Mouse (Mus musculus) urinary bladder, postnatal 25 days (tissue): ENCODE data around the gene Map4.
"Not testable (repeated sequence)": the region's sequence is repeated elsewhere in the genome, so short reads cannot be mapped to it uniquely, and the experiment has no call there.

Experiments used
- DNase-seq: peaks from one replicate; pipeline ENCODE4 v3.0.0; 2022; ENCODE audit warnings: low spot score

Gene Map4

DNA sequence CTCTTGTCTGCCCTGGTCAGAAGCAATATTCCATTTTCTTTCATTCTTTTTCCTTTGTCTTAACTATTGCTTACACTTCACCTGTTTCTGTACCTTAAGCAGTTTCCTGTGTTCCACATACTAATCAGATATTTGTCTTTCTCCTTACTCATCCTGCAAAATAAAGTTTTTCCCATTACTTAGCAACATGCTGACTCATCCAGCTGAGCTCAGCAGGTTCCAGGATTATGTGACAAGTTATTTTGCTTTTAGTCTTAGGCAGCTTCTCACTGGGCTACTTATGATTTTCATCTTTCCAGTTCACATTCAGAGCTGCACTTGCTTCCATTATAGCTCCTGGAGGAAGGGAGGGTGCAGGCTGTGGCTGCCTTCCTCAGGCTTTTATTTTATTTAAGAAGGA, 133.4 kb downstream of the Map4 start:
- no peak for DNase-seq

DNA sequence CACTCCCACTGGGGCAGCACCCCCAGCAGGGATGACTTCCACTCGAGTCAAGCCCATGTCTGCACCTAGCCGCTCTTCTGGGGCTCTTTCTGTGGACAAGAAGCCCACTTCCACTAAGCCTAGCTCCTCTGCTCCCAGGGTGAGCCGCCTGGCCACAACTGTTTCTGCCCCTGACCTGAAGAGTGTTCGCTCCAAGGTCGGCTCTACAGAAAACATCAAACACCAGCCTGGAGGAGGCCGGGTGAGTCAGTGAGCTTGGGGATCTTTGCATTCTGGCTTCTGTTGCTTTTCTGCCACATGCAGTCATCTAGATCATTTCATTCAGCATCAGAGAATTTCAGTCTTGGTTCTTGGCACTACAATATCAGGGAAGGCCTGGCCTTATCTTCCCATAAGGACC, 137.5 kb downstream of the Map4 start:
- DNase-seq: no peak

DNA sequence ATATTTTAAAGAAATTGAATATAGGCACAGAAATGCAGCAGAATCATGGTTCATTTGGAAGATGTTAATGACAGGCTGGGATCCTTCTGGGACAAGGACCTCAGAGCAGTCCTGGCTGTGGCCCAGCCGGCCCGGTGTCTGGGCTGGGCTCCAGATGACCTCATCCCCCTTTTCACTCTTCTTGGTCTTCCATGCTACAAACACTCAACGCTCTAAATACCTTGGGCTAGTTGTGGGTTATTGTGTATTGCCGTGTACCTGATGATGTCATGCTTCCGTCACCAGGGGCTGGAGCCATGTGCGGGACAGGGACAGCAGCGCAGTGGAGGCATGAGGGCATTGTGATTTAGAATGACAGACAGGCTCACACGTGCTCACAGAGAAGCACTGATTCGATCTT, 139.1 kb downstream of the Map4 start:
- DNase-seq: no peak

DNA sequence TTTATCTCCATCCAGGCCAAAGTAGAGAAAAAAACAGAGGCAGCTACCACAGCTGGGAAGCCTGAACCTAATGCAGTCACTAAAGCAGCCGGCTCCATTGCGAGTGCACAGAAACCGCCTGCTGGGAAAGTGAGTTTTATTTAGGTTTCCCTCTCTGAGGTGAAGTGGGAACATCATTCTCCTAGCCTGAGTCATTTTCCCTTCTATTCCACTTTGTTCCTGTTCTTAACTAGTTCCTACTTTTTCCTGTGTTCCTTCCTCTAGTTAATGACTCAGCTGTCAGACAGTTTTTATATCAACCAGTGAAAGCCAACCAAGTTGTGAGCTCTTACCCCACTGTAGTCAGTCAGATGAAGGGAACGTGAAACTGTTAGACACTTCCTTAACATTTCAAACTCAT, 139.8 kb downstream of the Map4 start:
- DNase-seq: no peak

DNA sequence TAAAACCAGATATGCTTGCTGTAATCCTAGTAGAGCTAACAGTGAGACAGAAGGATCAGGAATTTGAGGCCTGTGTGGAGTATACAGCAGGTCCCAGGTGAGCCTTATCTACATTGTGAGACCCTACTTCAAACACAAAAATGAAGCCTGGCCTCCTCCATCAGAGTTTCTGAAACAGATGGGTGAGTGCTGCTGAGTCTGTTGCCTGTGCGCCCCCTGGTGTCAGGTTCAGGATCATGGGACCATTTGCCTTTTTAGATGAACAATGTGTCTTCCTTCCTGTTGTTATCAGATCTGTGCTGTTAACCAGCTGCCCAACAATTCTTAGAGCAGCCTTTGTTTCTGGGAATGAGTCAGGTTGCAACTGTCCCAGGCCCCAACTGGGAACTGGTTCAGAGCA, 140.6 kb downstream of the Map4 start:
- DNase-seq: peak; percentile 69

DNA sequence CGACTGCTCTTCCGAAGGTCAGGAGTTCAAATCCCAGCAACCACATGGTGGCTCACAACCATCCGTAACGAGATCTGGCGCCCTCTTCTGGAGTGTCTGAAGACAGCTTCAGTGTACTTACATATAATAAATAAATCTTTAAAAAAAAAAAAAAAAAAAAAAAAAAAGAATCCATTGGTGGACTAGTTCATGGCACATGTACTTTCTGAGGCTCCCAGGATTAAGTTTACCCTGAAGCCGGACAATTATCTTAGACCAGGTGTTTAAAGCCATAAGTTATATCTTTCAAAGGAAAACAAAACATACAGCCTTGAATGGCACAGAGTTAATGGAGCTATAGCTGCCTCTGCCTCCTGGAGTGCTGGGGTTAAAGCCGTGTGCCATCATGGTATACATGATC, 145.2 kb downstream of the Map4 start:
- not testable (repeated sequence) for DNase-seq

DNA sequence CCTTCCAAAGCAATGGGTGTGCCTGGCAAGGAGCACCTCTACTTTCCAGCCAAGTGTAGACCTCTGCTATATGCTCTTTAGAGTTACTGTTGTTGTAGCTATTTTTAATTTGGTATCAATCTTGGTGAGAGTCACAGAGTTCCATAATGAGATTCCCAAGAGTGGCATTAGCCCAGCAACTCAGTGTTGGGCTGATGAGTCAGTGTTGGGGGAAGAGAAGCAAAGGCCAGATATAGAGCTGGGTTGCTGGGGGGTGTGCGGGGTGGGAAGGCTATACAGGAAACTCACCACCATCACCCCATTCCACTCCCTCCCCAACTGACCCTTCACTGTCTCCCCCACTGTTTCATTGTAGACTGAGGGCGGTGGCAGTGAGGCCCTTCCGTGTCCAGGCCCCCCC, 149.8 kb downstream of the Map4 start:
- no peak for DNase-seq

DNA sequence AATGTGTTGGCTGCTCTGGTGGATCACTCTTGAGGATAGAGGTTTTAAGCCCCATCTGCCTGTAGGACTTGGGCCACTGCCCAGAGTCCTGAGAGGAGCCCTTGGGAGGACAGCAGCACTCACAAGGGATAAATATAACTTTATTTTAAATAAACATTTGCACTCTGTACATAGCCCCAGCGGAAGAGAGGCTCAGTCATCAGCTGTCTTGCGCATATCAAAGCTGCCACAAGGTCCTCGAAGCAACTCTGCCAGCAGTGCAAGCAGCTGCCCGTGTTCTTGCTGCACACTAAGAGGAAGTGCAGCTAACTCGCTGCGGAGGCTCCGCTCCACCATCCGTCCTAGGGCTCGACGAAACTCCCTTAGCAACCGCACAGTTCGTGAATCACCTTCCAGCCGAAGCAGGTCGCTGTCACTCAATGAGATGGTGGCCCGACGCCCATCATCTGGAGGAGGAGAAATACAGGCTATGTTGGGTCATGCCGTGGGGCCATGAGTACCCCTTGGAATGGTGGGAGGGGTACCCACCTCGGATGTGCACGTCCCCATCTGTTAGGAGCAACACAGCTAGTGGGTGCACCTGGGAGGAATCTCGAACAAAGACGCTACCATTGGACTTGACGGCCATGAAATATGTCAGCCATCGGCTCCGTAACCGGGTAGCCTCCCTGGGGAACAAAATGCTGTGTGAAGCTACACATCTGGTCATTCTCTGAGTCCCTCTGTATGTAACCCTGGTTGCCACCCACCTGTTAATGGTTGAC, 153.1 kb downstream of the Map4 start:
- DNase-seq: no peak

DNA sequence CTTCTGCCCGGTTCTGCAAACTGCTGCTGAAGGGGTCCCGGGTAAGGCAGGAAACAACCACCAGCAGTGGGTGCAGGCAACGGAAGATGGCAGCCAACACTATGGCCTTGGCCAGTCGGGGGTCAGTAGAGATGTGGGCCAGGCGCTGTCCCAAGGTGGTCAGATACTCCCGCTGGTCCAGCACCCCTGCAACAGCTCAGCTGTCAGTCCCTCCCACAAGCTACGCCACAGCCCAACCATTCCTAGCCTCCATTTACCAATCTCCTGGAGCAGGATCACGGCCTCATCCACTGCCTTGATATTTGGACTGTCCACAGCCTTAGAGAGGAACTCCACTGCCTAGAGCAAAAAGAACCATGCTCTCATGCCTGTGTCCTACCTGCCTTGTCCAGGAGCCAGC, 154.4 kb downstream of the Map4 start:
- DNase-seq: no peak

DNA sequence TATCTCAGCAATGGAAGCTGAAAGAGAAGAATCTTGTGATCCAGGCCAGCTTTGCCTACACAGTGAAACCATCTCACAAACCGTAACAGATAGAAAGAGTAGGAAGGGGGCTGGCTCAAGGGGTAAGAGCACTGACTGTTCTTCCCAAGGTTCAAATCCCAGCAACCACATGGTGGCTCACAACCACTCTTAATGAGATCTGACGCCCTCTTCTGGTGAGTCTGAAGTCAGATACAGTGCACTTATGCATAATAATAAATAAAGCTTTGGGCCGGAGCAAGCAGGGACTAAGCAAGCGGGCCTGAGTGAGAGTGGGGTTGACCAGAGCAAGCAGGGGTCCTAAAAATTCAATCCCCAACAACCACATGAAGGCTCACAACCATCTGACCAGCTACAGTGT, 162.0 kb downstream of the Map4 start:
- DNase-seq: no peak

DNA sequence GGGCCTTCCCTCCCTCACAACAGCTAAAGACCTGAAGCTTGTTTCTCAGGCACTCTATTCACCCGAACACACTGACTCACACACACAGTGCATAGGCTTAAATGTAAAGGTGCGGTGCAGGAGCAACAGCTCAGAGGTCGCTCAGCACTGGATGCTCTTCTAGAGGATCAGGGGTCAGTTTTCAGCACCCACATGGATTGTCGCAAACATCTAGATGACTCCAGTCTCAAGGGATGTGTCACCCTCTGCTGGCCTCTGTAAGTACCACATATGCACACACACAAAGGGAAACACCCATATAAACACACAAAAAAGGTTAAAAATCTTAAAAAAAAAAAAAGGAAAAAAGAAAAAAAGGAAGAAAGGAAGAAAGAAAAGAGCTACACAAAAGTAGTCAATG, 163.5 kb downstream of the Map4 start:
- DNase-seq: no peak

DNA sequence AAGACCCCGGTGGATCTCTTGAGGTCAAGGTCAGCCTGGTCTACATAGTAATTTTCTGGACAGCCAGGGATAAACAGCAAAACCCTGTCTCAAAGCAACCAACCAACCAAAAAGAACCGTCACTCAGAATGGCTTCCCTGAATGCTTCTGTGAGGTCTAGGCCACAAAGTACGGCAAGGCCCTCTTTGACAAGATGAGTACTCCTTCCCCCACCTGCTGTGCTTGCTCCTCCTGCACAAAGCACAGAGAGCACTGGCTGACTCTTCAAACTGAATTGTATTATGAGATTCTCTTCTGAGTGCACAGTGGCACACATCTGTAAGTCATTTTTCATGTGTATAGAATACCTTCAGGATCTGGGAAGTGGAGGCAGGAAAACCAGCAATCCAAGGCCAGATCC, 166.5 kb downstream of the Map4 start:
- no peak for DNase-seq

DNA sequence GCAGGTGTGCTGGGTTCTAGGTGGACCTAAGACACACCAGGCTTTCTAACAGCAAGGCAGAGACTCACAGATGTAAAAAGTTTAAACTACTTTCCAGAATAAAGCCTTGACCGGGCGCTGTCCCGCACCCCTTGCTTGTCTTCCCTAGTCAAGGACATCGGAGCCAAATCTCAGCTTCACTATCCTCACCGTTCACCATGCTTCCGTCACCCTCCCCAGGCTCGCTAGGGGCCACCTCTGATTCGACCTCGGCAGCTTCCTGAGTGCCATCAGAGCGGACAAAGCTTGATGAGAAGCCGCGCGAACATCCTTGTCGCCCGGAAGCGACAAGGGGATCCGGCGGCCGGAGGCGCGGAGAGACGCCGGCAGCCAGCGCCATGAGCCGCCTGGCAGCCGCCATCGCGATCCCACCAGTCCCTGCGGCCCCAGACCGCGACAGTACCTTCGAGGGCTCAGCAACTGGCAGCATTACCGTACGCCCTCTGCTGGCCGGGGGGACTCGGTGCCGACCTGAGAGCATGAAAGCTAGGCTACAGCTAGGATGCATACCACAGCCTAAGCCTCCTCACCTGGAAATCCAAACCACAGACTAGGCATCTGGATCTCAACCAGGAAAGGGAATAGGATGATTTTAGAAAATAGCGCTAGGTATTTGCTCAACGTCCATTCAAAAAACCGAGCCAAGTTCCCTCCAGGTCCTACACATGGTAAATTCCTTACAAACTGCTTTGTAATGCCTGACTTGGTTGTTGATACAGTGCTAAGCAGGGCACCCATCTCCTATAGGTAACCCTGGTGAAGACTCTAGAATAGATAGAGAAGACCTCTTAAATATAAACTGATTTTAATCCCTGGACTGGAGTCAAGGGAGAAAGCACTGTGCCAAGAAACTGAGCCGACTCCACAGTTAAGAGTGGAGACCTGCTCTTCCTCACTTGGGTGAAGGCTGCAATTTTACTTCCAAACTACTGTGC, 169.7 kb downstream of the Map4 start:
- DNase-seq: peak; percentile 97

DNA sequence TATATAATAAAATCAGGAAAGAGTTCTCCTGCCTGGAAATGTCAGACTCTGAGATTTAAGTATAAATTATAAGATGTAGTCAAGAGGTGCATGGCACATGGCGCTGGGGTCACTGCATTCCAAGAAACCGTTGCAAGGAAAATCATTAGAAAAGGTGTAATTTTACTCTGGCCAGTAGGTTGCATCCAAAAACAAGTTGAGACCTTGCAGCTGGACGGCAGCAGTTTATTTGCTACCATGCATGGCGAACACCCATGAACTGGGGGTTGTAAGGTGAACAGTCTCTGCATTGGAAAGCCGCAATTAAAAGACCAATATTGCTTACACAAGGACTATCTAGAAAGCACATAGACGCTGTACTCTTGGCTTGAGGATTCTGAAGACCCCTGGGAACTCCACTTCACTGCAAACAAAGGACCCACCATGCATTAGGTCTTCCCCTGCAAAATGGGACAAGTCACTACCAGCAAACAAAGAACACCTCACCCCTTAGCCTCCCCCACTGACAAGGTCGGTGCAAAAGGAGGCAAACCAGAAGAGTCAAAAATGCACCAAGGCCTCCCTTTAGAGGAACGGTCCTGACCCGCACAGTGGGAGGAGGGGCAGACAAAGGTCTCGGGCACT, 185.2 kb downstream of the Map4 start:
- no peak for DNase-seq

DNA sequence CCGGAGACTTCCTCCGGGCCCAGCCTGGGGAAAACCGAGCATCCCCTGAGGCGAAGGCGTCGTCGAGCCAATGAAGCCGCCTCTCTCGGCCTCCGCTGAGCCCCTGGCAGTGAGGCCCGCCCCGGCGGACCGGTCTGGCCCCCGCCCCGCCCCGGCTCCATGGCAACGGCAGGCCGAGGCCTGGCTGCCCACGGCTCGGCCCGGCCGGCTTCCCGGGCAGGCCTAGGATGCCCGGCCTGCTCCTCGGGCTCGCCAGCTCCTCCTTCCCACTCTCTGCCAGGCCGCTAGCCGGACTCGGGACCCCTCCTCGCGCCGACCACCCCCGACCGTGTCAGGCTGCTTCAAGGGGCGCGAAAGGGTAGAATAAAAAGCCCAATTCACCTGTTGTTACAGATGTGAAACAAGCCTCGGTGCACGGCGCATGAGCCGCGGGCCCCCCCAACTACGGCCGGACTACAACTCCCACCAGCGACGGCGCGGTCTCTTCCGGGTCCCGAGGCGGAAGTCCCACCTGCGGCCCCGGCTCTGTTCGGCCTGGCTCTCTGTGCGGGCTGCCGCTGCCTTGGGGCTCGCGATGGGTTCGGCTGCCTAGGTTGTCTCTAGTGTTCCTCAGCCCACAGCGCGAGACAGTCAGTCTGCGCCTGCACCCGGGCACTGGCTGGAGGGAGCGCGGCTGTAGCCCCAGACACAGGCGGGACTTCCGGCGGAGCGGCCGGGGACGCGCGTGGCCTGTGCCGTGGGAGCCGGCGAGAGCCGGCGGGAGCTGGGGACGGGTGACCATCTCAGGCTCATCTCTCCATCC, 185.9 kb downstream of the Map4 start, which contains the start of gene Smarcc1:
Gene Smarcc1, plus strand, starts transcription at position 732 of the 802 bp plus-strand sequence.
- peak; percentile 82 for DNase-seq

DNA sequence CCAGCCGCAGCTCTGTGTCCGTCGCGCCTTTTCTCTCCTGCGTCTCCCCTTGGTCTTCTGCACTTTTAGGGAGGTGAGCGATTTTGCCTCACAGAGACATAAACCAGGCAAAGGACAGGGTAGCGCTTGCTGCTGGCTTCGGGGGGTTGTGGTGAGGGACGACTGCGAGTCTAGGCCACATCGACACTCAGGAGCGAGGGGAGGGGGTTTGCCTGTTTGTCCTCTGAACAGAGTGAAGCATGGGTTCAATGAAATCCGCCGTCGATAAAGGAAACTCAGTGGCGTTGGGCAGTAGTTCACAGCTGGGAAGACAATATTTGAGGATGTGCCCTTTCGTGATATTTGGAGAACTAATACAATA, 186.5 kb downstream of the Map4 start, which contains the start of gene Dhx30:
Gene Dhx30, minus strand, starts transcription at position 52 of the 361 bp plus-strand sequence.
- no peak for DNase-seq

DNA sequence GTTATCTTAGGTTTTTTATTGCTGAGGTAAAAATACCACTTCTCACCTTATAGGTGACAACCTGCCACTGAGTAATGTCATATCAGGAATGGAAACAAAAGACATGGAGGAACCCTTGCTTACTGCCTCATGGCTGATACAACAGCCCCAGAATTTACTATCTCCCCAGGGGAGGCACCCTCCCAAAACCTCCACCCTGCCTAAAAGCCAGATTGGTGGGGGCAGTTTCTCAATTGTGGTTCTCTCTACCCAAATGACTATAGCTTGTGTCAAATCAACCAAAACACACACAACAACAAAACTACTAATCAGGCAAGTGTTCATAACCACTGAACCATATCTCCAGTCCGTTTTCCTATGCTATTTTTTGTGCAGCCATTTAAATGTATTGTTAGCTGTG, 187.0 kb downstream of the Map4 start:
- no peak for DNase-seq

DNA sequence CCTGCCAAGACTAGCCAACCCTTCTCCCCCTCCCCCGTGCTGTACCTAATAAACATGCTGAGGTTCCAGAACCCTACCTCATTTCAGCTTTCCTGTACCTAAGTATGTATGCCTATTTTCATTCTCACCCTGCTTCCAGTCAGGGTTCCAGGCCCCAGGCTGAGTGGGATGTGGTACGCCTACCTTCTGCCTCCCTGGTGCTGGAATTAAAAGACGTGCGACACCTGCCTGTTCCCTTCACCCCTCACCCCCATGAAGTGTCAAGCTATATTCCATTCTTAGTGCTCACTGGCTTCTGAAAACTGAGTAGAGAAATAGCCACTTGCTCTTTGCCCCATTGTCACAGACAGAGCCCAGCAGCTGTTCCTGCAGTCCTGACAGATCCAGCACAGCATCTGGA, 190.2 kb downstream of the Map4 start:
- DNase-seq: no peak

DNA sequence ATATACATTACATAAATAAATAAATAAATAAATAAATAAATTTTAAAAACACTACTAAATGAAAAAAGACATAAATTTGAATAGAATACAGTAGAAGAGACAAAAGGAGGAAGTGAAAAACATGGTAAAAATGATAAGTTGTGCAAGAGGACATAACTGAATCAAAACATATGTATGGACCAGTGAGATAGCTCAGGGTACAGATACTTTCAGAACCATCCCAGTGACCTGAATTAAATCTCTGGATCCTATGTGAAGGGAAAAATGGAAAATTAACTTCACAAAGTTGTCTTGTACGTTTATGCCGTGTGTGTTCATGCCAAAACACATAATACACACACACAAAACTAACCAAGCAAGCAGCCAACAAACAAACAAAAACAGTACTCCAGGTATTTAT, 192.1 kb downstream of the Map4 start:
- DNase-seq: no peak

DNA sequence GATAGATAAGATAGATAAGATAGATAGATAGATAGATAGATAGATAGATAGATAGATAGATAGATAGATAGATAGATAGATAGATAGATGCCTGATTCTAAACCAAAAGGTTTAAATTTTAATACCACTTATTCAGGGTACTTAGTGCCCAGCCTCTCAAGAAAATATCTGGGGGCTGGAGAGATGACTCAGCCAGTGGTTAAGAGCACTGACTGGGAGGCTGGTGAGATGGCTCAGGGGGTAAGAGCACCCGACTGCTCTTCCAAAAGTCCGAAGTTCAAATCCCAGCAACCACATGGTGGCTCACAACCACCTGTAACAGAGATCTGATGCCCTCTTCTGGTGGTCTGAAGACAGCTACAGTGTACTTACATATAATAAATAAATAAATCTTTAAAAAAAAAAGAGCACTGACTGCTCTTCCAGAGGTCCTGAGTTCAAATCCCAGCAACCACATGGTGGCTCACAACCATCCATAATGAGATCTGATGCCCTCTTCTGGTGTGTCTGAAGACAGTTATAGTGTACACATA, 192.8 kb downstream of the Map4 start:
- not testable (repeated sequence) for DNase-seq

DNA sequence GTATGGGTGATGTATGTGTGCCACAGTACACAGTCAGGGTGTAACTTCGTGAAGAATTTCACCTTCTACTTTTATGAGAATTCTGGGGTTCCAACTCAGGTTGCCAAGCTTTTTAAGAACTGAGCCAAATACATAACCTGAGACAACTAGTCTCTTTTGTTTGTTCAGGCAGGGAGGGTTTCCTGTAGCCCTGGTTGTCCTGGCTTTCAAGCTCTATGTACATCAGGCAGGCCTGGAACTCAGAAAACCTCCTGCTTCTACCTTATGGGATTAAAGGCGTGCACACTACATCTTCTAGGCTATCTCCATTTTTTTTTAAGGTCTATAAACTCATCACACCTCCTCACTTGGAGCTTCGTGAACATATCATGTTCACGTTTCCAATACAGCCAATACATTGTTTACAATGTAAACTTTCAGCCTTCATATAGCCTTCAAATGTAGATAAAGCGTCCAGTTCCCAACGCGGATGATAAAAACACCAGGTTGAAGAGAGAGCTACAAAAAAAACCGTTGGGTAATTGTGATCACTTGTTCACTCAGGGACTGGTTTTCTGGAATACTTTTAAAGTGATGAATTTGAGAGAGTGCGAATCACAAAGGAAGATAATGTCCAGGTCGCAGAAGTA, 199.8 kb downstream of the Map4 start:
- DNase-seq: no peak
